8 mouse cellular contexts compared by ENCODE assay signal in the genomic region with DNA sequence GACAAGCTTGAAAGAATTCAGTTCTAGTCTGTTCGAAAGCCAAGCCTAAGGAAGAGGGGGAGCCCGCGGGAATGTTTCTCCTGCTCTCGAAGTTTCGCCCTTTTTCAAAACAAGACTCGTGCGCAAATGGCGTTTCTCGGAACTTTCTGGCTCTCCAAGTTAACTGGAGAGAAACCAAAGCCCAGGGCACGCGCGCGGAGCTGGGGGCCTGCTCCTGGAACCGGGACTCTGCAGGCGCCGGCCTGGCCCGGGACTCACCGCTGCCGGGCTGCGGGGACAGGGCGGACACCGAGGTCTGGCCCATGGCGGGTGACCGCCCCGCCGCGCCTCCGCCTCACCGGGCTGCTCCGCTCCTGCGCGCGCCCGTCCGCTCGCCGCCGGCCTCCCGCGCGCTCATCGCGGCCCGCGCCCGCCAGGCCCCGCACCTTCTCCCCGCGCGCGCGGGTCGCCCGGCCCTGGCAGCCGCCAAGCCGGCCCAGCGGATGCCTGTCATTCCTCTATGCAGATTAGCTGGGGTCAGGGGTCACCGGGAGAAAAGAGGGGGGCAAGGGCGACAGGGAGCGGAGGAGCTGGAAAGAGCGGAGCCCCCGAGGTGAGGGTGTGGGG.
DNase-seq lines count a peak whose midpoint lies in the region; ATAC-seq lines count a peak whose summit lies in the region.

No protein-coding gene starts in this region.

- peak; percentile 2 for DNase-seq in T-cell, adult 2 months (ENCODE audit: low spot score)
- DNase-seq in cerebellum, adult 8-10 months: peak; percentile 15
- DNase-seq in forelimb bud, embryonic 11.5 days (ENCODE audit: low read depth, low spot score): peak; percentile 68
- DNase-seq in heart, postnatal 4 days: peak; percentile 79
- DNase-seq in layer of hippocampus, adult 9-11 months: peak; percentile 8
- DNase-seq in ovary, postnatal 14 days (ENCODE audit: low spot score): peak; percentile 58
- peak; percentile 84 for DNase-seq in yolk sac, embryonic 10.5 days (ENCODE audit: low spot score)

- no peaks in the 10 kb centered on the region for H3K36me3 ChIP-seq in lung, embryonic 16.5 days (ENCODE audit: control insufficient read depth, insufficient read depth, low read length)

- WGBS in lung, embryonic 16.5 days: under 1% methylated on average over 50 of the region's 62 CpGs

- H3K27ac ChIP-seq in lung, embryonic 16.5 days (ENCODE audit: low read length): peak overlapping the region; percentile 99

- H3K27me3 ChIP-seq in lung, embryonic 16.5 days (ENCODE audit: control insufficient read depth, insufficient read depth, low read depth, low read length): no peaks in the 10 kb centered on the region

- H3K4me3 ChIP-seq in lung, embryonic 16.5 days (ENCODE audit: low read length): peak overlapping the region; percentile 68

- peak overlapping the region; percentile 94 for H3K9ac ChIP-seq in lung, embryonic 16.5 days (ENCODE audit: low read length)

- no peaks in the 10 kb centered on the region for H3K9me3 ChIP-seq in lung, embryonic 16.5 days (ENCODE audit: control insufficient read depth, low read length)

- peak overlapping the region; percentile 81 for H3K4me2 ChIP-seq in lung, embryonic 16.5 days (ENCODE audit: low read depth, low read length)

- H3K4me1 ChIP-seq in lung, embryonic 16.5 days (replicated peaks; ENCODE audit: control insufficient read depth, insufficient read depth, low read length): peaks cover 20% of the 10 kb centered on the region

- peak; percentile 81 for ATAC-seq in lung, embryonic 16.5 days (ENCODE audit: low read depth)

Comparison
In these comparisons a context has a peak if more than half of its experiments do, and no peak if none do; other contexts are left out.
1. Peak in every context shown above with its lines: DNase-seq, ATAC-seq, H3K4me3 ChIP-seq and H3K27ac ChIP-seq.
2. DNase-seq: peak in every context shown above with its lines; median percentile 84 in yolk sac, embryonic 10.5 days; 79 in heart, postnatal 4 days; 68 in forelimb bud, embryonic 11.5 days; 58 in ovary, postnatal 14 days; 15 in cerebellum, adult 8-10 months; 8 in layer of hippocampus, adult 9-11 months; 2 in T-cell, adult 2 months.